Mouse (Mus musculus): ENCODE results near the gene 9530077C05Rik.
"Not testable (repeated sequence)": the region's sequence is repeated elsewhere in the genome, so short reads cannot be mapped to it uniquely, and the experiment has no call there.

- peak; percentile 36; the same call in 1 of the 2 replicates for TF ChIP-seq CTCF (IDR thresholded peaks at IDR 0.05; ENCODE audit: low read depth)
- TF ChIP-seq EP300 (IDR thresholded peaks at IDR 0.05; ENCODE audit: low read depth), result not testable (repeated sequence)
Measured at GRCm38 (mm10) chr9:22408344-22408743, 3.0 kb upstream of the 9530077C05Rik start.

Data from liver, postnatal 0 days (tissue).